Mouse (Mus musculus): Measurements from ENCODE around the gene Kcnj11. TPM values are rescaled to one million over a fixed set of nuclear protein-coding genes. Genes with fewer than 3 reads are reported as not detected.
A peak's percentile ranks its signal among the peaks of the same experiment; 100 is the strongest.

Kcnj11 gene
- polyA plus RNA-seq, 1 experiment from 2014 or later, result 5.2 TPM

DNA sequence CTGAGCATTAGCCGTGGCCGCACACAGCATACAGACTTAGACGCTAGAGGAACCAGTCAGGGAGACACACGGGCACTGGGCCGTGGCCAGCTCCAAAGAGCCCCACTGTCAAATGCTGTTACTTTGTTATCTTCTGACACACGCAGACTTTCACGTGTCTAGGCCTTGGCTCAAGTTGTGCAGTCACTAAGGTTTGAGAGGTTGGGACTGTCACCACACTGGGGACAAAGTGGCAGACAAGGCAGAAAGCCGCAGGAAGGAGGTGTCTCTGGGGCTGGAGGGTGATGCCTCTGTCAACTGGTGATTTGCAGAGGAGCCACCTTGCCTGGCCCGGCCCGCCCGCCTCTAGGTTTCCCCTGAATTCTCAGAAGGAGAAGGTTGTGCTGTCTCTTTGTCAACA is 24.8 kb upstream of the Kcnj11 start:
- Histone ChIP-seq H3K9ac (replicated peaks) (no peak overlapping the region), H3K9me3 (no peaks in the 10 kb centered on the region), H3K4me1 (peaks cover 27% of the 10 kb centered on the region), H3K27me3 (no peaks in the 10 kb centered on the region), H3K4me2 (replicated peaks) (no peak overlapping the region), H3K27ac (replicated peaks) (no peak overlapping the region), H3K4me3 (no peak overlapping the region), H3K36me3 (peaks cover 4% of the 10 kb centered on the region; the same call in 1 of the 2 replicates)
- no peak for ATAC-seq (replicated peaks)
- 89% methylated on average over 11 of the region's 11 CpGs for WGBS

DNA sequence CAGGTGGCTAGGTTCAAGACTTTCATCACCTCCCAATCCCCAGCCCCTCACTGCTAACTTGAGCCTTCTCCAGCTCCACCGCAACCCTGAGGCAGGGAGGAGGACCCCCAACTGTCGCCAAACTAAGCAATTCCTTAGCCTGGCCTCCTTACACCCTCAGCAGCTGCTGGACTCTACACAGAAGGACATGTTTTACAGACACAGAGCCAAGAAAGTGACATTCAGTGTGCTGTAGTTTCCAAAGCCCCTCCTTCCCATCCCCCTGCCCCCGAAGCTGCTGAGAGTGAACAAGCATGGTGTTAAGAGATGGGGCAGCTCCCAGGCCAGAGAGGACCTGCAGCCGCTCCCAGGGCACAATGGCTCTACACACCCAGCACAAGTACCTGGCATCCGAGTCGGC is 23.9 kb upstream of the Kcnj11 start:
- Histone ChIP-seq H3K4me2 (replicated peaks) (no peak overlapping the region), H3K4me3 (no peak overlapping the region), H3K27ac (replicated peaks) (no peak overlapping the region)

DNA sequence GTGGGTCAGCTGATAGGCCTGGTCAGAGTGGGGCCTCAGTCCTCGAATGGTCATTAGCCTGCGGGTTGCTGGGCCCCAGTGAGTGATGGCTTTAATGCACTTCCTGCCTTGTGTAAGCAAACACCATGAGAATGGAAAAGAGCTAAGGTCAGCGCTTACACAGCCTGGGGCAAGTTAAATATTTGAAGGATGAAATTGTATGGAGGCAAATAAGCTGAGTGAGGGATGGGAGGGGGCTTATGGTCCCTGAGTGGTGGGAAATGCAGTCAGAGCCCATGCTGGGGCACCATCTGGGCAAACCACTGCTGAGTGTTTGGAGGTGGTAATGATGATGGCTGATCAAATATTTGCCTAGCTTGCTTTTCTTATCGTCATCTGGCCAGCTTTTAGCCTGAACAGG is 22.4 kb upstream of the Kcnj11 start:
- H3K9me3 ChIP-seq, result no peaks in the 10 kb centered on the region
- H3K4me2 ChIP-seq (replicated peaks), result no peak overlapping the region
- no peak for ATAC-seq (replicated peaks)
- WGBS, result 75% methylated on average over 4 of the region's 4 CpGs
- peaks cover 16% of the 10 kb centered on the region for H3K4me1 ChIP-seq
- peaks cover 4% of the 10 kb centered on the region; the same call in 1 of the 2 replicates for H3K36me3 ChIP-seq
- H3K27ac ChIP-seq (replicated peaks), result no peak overlapping the region
- no peaks in the 10 kb centered on the region for H3K27me3 ChIP-seq
- H3K4me3 ChIP-seq, result no peak overlapping the region
- H3K9ac ChIP-seq (replicated peaks), result no peak overlapping the region

More for the DNA sequence above, 23.9 kb upstream of the Kcnj11 start:
- WGBS, result 56% methylated on average over 6 of the region's 6 CpGs
- H3K9me3 ChIP-seq, result no peaks in the 10 kb centered on the region
- no peak overlapping the region for H3K9ac ChIP-seq (replicated peaks)
- no peaks in the 10 kb centered on the region for H3K27me3 ChIP-seq
- H3K36me3 ChIP-seq, result peaks cover 4% of the 10 kb centered on the region; the same call in 1 of the 2 replicates
- H3K4me1 ChIP-seq, result peaks cover 22% of the 10 kb centered on the region
- ATAC-seq (replicated peaks), result peak; percentile 53

- Histone ChIP-seq H3K4me1 (peaks cover 18% of the 10 kb centered on the region), H3K27ac (replicated peaks) (no peak overlapping the region), H3K27me3 (no peaks in the 10 kb centered on the region), H3K9me3 (no peaks in the 10 kb centered on the region), H3K9ac (replicated peaks) (no peak overlapping the region), H3K4me2 (replicated peaks) (no peak overlapping the region), H3K36me3 (peaks cover 4% of the 10 kb centered on the region; the same call in 1 of the 2 replicates), H3K4me3 (no peak overlapping the region)
- 95% methylated on average over 16 of the region's 16 CpGs for WGBS
- ATAC-seq (replicated peaks), result no peak
Measured at GRCm38 (mm10) chr7:46117035-46117434, 16.5 kb upstream of the Kcnj11 start.

GRCm38 (mm10) chr7:46116118-46116581 is 15.6 kb upstream of the Kcnj11 start:
- Histone ChIP-seq H3K9me3 (no peaks in the 10 kb centered on the region), H3K27ac (replicated peaks) (no peak overlapping the region), H3K4me1 (peaks cover 18% of the 10 kb centered on the region), H3K4me3 (no peak overlapping the region), H3K27me3 (no peaks in the 10 kb centered on the region), H3K4me2 (replicated peaks) (no peak overlapping the region), H3K9ac (replicated peaks) (no peak overlapping the region), H3K36me3 (no peaks in the 10 kb centered on the region)
- ATAC-seq (replicated peaks), result no peak
- WGBS, result 48% methylated on average over 10 of the region's 10 CpGs

- H3K36me3 ChIP-seq, result no peaks in the 10 kb centered on the region
- H3K4me2 ChIP-seq (replicated peaks), result no peak overlapping the region
- H3K9ac ChIP-seq (replicated peaks), result no peak overlapping the region
- no peak overlapping the region for H3K4me3 ChIP-seq
- 0 out of 2 replicates have a peak, but pooled peaks have one; percentile 14 for ATAC-seq (replicated peaks)
- H3K27me3 ChIP-seq, result no peaks in the 10 kb centered on the region
- WGBS, result 44% methylated on average over 3 of the region's 3 CpGs
- H3K4me1 ChIP-seq, result peaks cover 18% of the 10 kb centered on the region
- H3K27ac ChIP-seq (replicated peaks), result no peak overlapping the region
- no peaks in the 10 kb centered on the region for H3K9me3 ChIP-seq
Measured at GRCm38 (mm10) chr7:46113435-46113834, 12.9 kb upstream of the Kcnj11 start.

DNA sequence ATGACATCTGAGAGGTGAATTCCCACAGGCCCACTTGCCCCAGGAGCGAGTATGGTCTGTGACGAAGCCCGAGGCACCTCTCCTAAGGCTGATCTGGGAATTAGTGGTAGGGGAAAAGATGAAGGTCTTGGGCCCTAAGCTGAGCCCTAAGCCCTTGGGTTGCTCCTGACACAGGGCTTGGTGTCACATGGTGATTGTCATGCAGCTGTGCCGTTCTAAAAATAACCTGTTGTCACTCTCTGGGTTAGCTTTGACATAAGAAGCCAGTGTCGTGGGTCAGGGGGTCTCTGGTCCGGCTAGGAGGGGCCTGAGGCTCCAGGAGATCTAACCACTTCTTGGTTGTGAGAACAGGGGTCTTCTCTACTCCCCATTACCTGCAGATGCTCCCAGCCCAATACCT is 11.4 kb upstream of the Kcnj11 start:
- H3K36me3 ChIP-seq, result no peaks in the 10 kb centered on the region
- ATAC-seq (replicated peaks), result no peak
- H3K27me3 ChIP-seq, result no peaks in the 10 kb centered on the region
- peaks cover 18% of the 10 kb centered on the region for H3K4me1 ChIP-seq
- H3K4me3 ChIP-seq, result no peak overlapping the region
- no peak overlapping the region for H3K4me2 ChIP-seq (replicated peaks)
- H3K9ac ChIP-seq (replicated peaks), result no peak overlapping the region
- H3K9me3 ChIP-seq, result no peaks in the 10 kb centered on the region
- no peak overlapping the region for H3K27ac ChIP-seq (replicated peaks)
- WGBS, result 80% methylated on average over 6 of the region's 6 CpGs

- Histone ChIP-seq H3K9ac (replicated peaks) (no peak overlapping the region), H3K4me2 (replicated peaks) (no peak overlapping the region), H3K36me3 (no peaks in the 10 kb centered on the region), H3K9me3 (no peaks in the 10 kb centered on the region), H3K4me3 (no peak overlapping the region), H3K27me3 (no peaks in the 10 kb centered on the region), H3K27ac (replicated peaks) (no peak overlapping the region), H3K4me1 (peaks cover 15% of the 10 kb centered on the region)
- 87% methylated on average over 15 of the region's 15 CpGs for WGBS
- no peak for ATAC-seq (replicated peaks)
Measured at GRCm38 (mm10) chr7:46111212-46111817, 10.8 kb upstream of the Kcnj11 start.

- H3K4me1 ChIP-seq, result peaks cover 12% of the 10 kb centered on the region
- 78% methylated on average over 3 of the region's 3 CpGs for WGBS
- H3K9ac ChIP-seq (replicated peaks), result no peak overlapping the region
Measured at GRCm38 (mm10) chr7:46110079-46110478, 9.5 kb upstream of the Kcnj11 start.

DNA sequence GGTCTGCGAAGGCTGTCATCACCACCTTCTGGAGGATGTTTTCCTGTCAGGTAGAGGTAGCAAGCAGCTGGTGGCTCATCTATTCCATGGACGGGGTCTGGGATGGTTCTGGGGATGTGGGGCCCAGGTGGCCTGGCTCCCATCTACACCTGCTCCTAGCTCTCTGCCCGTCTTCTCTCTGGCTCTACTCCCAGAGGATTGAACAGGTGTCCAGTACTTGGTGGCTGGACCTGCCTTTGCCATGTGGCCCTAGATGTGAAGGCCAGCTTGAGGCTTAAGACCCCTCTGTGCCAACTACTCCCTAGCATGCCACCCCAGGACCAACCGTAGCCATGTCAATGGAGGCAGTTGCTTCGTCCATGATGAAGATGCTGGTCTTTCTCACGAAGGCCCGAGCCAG is 4.9 kb upstream of the Kcnj11 start:
- H3K9me3 ChIP-seq, result no peaks in the 10 kb centered on the region
- no peak for ATAC-seq (replicated peaks)

More at GRCm38 (mm10) chr7:46110079-46110478, 9.5 kb upstream of the Kcnj11 start:
- H3K27me3 ChIP-seq, result no peaks in the 10 kb centered on the region
- H3K36me3 ChIP-seq, result no peaks in the 10 kb centered on the region
- no peak overlapping the region for H3K4me2 ChIP-seq (replicated peaks)
- no peak overlapping the region for H3K27ac ChIP-seq (replicated peaks)
- no peak overlapping the region for H3K4me3 ChIP-seq
- H3K9me3 ChIP-seq, result no peaks in the 10 kb centered on the region
- ATAC-seq (replicated peaks), result no peak

GRCm38 (mm10) chr7:46104256-46104915 is 3.8 kb upstream of the Kcnj11 start:
- H3K4me2 ChIP-seq (replicated peaks), result peak overlapping the region; percentile 25
- WGBS, result 54% methylated on average over 27 of the region's 27 CpGs
- no peaks in the 10 kb centered on the region for H3K36me3 ChIP-seq
- no peaks in the 10 kb centered on the region for H3K9me3 ChIP-seq
- no peaks in the 10 kb centered on the region for H3K27me3 ChIP-seq
- peak overlapping the region; percentile 94 for H3K27ac ChIP-seq (replicated peaks)
- ATAC-seq (replicated peaks), result 0 out of 2 replicates have a peak, but pooled peaks have one; percentile 16
- H3K4me3 ChIP-seq, result no peak overlapping the region
- H3K9ac ChIP-seq (replicated peaks), result no peak overlapping the region
- H3K4me1 ChIP-seq, result peaks cover 38% of the 10 kb centered on the region

More for the DNA sequence above, 4.9 kb upstream of the Kcnj11 start:
- Histone ChIP-seq H3K4me3 (no peak overlapping the region), H3K4me2 (replicated peaks) (no peak overlapping the region), H3K36me3 (no peaks in the 10 kb centered on the region), H3K4me1 (peaks cover 38% of the 10 kb centered on the region), H3K9ac (replicated peaks) (no peak overlapping the region), H3K27ac (replicated peaks) (no peak overlapping the region), H3K27me3 (no peaks in the 10 kb centered on the region)
- WGBS, result 85% methylated on average over 7 of the region's 7 CpGs

GRCm38 (mm10) chr7:46103771-46104170 is 3.2 kb upstream of the Kcnj11 start:
- no peak for ATAC-seq (replicated peaks)
- Histone ChIP-seq H3K27ac (replicated peaks) (peak overlapping the region; percentile 94), H3K27me3 (no peaks in the 10 kb centered on the region), H3K4me1 (peaks cover 39% of the 10 kb centered on the region), H3K9me3 (no peaks in the 10 kb centered on the region), H3K4me2 (replicated peaks) (no peak overlapping the region), H3K9ac (replicated peaks) (no peak overlapping the region), H3K36me3 (no peaks in the 10 kb centered on the region), H3K4me3 (no peak overlapping the region)
- WGBS, result 76% methylated on average over 8 of the region's 8 CpGs

Measured in forebrain, embryonic 15.5 days (tissue).